Mouse (Mus musculus) adrenal gland, postnatal 0 days (tissue): ENCODE results near the gene Cts6. TPM values are rescaled to one million over a fixed set of nuclear protein-coding genes. Genes with fewer than 3 reads are reported as not detected.

Experiments
- polyA plus RNA-seq: library from polyadenylated mRNA; unstranded; fragments of >200 nt; fragmentation: Nextera tagmentation; extraction: Ambion mirVana; gene quantifications from 2 replicates; pipeline ENCODE4 v1.2.1, GENCODE M21; 2015

Gene Cts6
- polyA plus RNA-seq, result not detected in 2 replicates

GRCm38 (mm10) chr13:61203310-61203709 is at the start of gene Cts6:
TSS of gene Cts6 (minus strand) at chr13:61203410.

GRCm38 (mm10) chr13:61164156-61164555 is 39.1 kb downstream of the Cts6 start, which contains the start of gene Ctsr:
TSS of gene Ctsr (minus strand) at chr13:61164256.

Other genes with a start within 250 kb of the Cts6 start
- 0.17 and 0.19 TPM in 2 replicates for gene Ctsj, start 197.5 kb downstream of the Cts6 start, polyA plus RNA-seq
- not detected in 2 replicates for gene Ctsq, start 162.8 kb downstream of the Cts6 start, polyA plus RNA-seq
- not detected in 2 replicates for gene Ctsr, start 39.2 kb downstream of the Cts6 start, polyA plus RNA-seq
- gene Cts8, start 51.9 kb upstream of the Cts6 start, polyA plus RNA-seq, result not detected in 2 replicates
- not detected in 2 replicates for gene Gm49398, start 85.4 kb upstream of the Cts6 start, polyA plus RNA-seq
- not detected in 2 replicates for gene Cts7, start 154.8 kb upstream of the Cts6 start, polyA plus RNA-seq